In the genomic region with DNA sequence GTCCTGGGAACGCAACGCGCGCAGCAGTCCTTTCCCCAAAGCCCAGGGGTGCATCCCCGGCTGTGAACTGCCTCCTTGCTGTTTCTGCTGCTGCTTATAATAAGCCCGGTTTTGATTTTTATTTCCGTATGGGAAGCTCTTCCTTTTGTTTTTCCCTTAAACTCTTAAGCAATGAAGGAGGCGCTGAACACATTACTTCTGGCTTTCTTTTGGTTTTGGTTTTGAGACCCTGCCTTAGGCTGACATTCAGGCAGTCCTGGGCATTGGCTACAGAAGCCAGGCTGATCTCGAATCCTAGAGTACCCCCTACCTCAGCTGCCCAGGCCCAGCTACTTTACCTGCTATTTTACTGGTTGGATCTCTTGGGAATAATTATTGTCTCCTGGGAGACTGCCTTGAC, we compare ENCODE assay signal across 8 mouse cellular contexts. TPM values are rescaled to one million over a fixed set of nuclear protein-coding genes. Genes with fewer than 3 reads are reported as not detected.
DNase-seq lines count a peak whose midpoint lies in the region; ATAC-seq and TF ChIP-seq lines count a peak whose summit lies in the region.

No protein-coding gene starts in this region.

- H3K4me1 ChIP-seq in erythroblast, embryonic 14.5 days (ENCODE audit: control insufficient read depth), result peaks cover 14% of the 10 kb centered on the region
- H3K4me1 ChIP-seq in thymus, adult 2 months (replicated peaks; ENCODE audit: control insufficient read depth, insufficient read depth, low read length), result peaks cover 7% of the 10 kb centered on the region; the same call in 1 of the 2 replicates
- peaks cover 7% of the 10 kb centered on the region; the same call in 1 of the 2 replicates for H3K4me1 ChIP-seq in liver, embryonic 11.5 days (replicated peaks; ENCODE audit: control insufficient read depth, insufficient read depth, low read length)
- 0 out of 2 replicates have a peak, but pooled peaks cover 3% of the 10 kb centered on the region for H3K4me1 ChIP-seq in stomach, postnatal 0 days (replicated peaks; ENCODE audit: control insufficient read depth, insufficient read depth)

- no peak for TF ChIP-seq EP300 in stomach, postnatal 0 days (optimal IDR thresholded peaks at IDR 0.05)

- peaks cover 7% of the 10 kb centered on the region for H3K9me3 ChIP-seq in erythroblast, embryonic 14.5 days (ENCODE audit: control insufficient read depth, low read length)
- H3K9me3 ChIP-seq in liver, embryonic 11.5 days (ENCODE audit: control insufficient read depth, low read length), result no peaks in the 10 kb centered on the region
- no peaks in the 10 kb centered on the region for H3K9me3 ChIP-seq in stomach, postnatal 0 days (ENCODE audit: control insufficient read depth, low read length)

- no peak for DNase-seq in thymus, adult 2 months
- no peak for DNase-seq in thymus, postnatal 4 days
- DNase-seq in liver, embryonic 11.5 days (ENCODE audit: low spot score), result no peak
- DNase-seq in stomach, postnatal 0 days (ENCODE audit: low spot score), result no peak
- DNase-seq in layer of hippocampus, adult 9-11 months, result no peak
- no peak for DNase-seq in adrenal gland, adult 8-10 months

- peaks cover 78% of the 10 kb centered on the region for H3K27me3 ChIP-seq in erythroblast, embryonic 14.5 days (ENCODE audit: control insufficient read depth)
- H3K27me3 ChIP-seq in thymus, adult 2 months (ENCODE audit: control insufficient read depth, insufficient read depth, low read length), result peaks cover 12% of the 10 kb centered on the region; the same call in 1 of the 2 replicates
- H3K27me3 ChIP-seq in liver, embryonic 11.5 days (replicated peaks; ENCODE audit: control insufficient read depth, insufficient read depth, low read length), result peaks cover 61% of the 10 kb centered on the region
- H3K27me3 ChIP-seq in stomach, postnatal 0 days (ENCODE audit: control insufficient read depth, insufficient read depth, low read length), result no peaks in the 10 kb centered on the region

- peak overlapping the region; percentile 53 for H3K4me3 ChIP-seq in erythroblast, embryonic 14.5 days (replicated peaks)
- peak overlapping the region; percentile 32; the same call in 1 of the 2 replicates for H3K4me3 ChIP-seq in thymus, adult 2 months (ENCODE audit: control insufficient read depth, insufficient read depth, low read length)
- peak overlapping the region; percentile 69 for H3K4me3 ChIP-seq in liver, embryonic 11.5 days (ENCODE audit: low read depth, low read length)
- peak overlapping the region; percentile 66 for H3K4me3 ChIP-seq in stomach, postnatal 0 days (ENCODE audit: low read depth, low read length)

- WGBS in thymus, adult 2 months, result 10% methylated on average over 9 of the region's 9 CpGs
- WGBS in liver, embryonic 11.5 days, result 8% methylated on average over 9 of the region's 9 CpGs
- WGBS in stomach, postnatal 0 days, result 11% methylated on average over 9 of the region's 9 CpGs

- TF ChIP-seq CTCF in thymus, adult 2 months (IDR thresholded peaks at IDR 0.05; ENCODE audit: borderline replicate concordance, control insufficient read depth, extremely low read depth, insufficient read depth, low read length, poor library complexity), result no peak
- TF ChIP-seq CTCF in stomach, postnatal 0 days (IDR thresholded peaks at IDR 0.05; ENCODE audit: low read depth), result no peak

- H3K4me2 ChIP-seq in liver, embryonic 11.5 days, result peak overlapping the region; percentile 84
- H3K4me2 ChIP-seq in stomach, postnatal 0 days (replicated peaks; ENCODE audit: low read depth), result peak overlapping the region; percentile 98

- H3K36me3 ChIP-seq in erythroblast, embryonic 14.5 days (ENCODE audit: control insufficient read depth), result no peaks in the 10 kb centered on the region
- no peaks in the 10 kb centered on the region for H3K36me3 ChIP-seq in thymus, adult 2 months (ENCODE audit: control insufficient read depth, insufficient read depth, low read length)
- H3K36me3 ChIP-seq in liver, embryonic 11.5 days (ENCODE audit: control insufficient read depth, insufficient read depth, low read length), result no peaks in the 10 kb centered on the region
- no peaks in the 10 kb centered on the region for H3K36me3 ChIP-seq in stomach, postnatal 0 days (ENCODE audit: control insufficient read depth, insufficient read depth, low read length)

- ATAC-seq in erythroblast, adult 5-6 weeks (replicated peaks; ENCODE audit: low FRiP score, poor library complexity, severe bottlenecking), result no peak
- ATAC-seq in liver, embryonic 11.5 days (replicated peaks; ENCODE audit: low FRiP score), result no peak
- no peak for ATAC-seq in stomach, postnatal 0 days (ENCODE audit: low FRiP score, low TSS enrichment)

- H3K9ac ChIP-seq in liver, embryonic 11.5 days (ENCODE audit: low read depth, low read length), result no peak overlapping the region; the same call in 1 of the 2 replicates
- peak overlapping the region; percentile 69; the same call in 1 of the 2 replicates for H3K9ac ChIP-seq in stomach, postnatal 0 days (ENCODE audit: low read length)

- TF ChIP-seq POLR2A in thymus, adult 2 months (IDR thresholded peaks at IDR 0.05; ENCODE audit: control insufficient read depth, extremely low read depth, insufficient read depth, low read length, poor library complexity), result no peak

- no peak overlapping the region for H3K27ac ChIP-seq in thymus, adult 2 months (ENCODE audit: control insufficient read depth, insufficient read depth, low read length)
- no peak overlapping the region for H3K27ac ChIP-seq in liver, embryonic 11.5 days (ENCODE audit: low read depth, low read length)
- H3K27ac ChIP-seq in stomach, postnatal 0 days (replicated peaks), result peak overlapping the region; percentile 40; the same call in 1 of the 2 replicates

RNA-seq across cellular contexts. Expression of a gene that starts 0.6 kb away (rescaled TPM):
- 0.13 TPM in 1 of 2 replicates, not detected in the other for polyA plus RNA-seq in erythroblast, embryonic 14.5 days (2012)
- total RNA-seq in erythroblast, adult 5-6 weeks (2015; ENCODE audit: low replicate concordance), result not detected in 2 replicates
- total RNA-seq in erythroblast, adult 5-6 weeks (2017; ENCODE audit: low replicate concordance), result 0.09 and 1.1 TPM in 2 replicates
- polyA plus RNA-seq in thymus, adult 2 months (2012; rRNA removed), result 3.7 and 6.4 TPM in 2 replicates
- 0.47 and 0.58 TPM in 2 replicates for polyA plus RNA-seq in liver, embryonic 11.5 days (2014; fragmentation: Nextera tagmentation; extraction: Ambion mirVana)
- polyA plus RNA-seq in stomach, postnatal 0 days (2015; fragmentation: Nextera tagmentation; extraction: Ambion mirVana), result 0.93 and 0.97 TPM in 2 replicates
- 10 to 100 TPM; 18.5 to 22.4 (median 20.8) TPM for total RNA-seq in adrenal gland, adult 8-10 months (2022)
